Mouse (Mus musculus) midbrain, embryonic 10.5 days (tissue): ENCODE data around the gene Gm20388. TPM values are rescaled to one million over a fixed set of nuclear protein-coding genes. Genes with fewer than 3 reads are reported as not detected.

Source experiments
- DNase-seq: peaks from one replicate; pipeline ENCODE4 v3.0.0-alpha.2; 2017; ENCODE audit warnings: low spot score
- H3K27ac ChIP-seq: fragments of 300-500 bp; sonication (generic); replicated peaks from 2 replicates; pipeline ENCODE4 v1.5.1; 2016; ENCODE audit warnings: mild to moderate bottlenecking
- H3K27me3 ChIP-seq: fragments of 300-500 bp; sonication (generic); 2 replicates; pipeline ENCODE4 v1.6.1; 2016; ENCODE audit warnings: low read depth, mild to moderate bottlenecking; ENCODE audit not compliant: poor library complexity, severe bottlenecking
- H3K36me3 ChIP-seq: fragments of 300-500 bp; sonication (generic); 2 replicates; pipeline ENCODE4 v1.6.1; 2016; ENCODE audit warnings: mild to moderate bottlenecking, moderate library complexity
- H3K4me1 ChIP-seq: fragments of 300-500 bp; sonication (generic); 2 replicates; pipeline ENCODE4 v1.6.1; 2016
- H3K4me3 ChIP-seq: fragments of 300-500 bp; sonication (generic); 2 replicates; pipeline ENCODE4 v1.5.1; 2016; ENCODE audit warnings: mild to moderate bottlenecking, moderate library complexity
- H3K9me3 ChIP-seq: fragments of 300-500 bp; sonication (generic); replicated peaks from 2 replicates; pipeline ENCODE4 v1.6.1; 2016; ENCODE audit warnings: mild to moderate bottlenecking
- WGBS: fragments of 180-500 bp; shearing (Covaris S2); methylation state at CpG from one replicate; pipeline ENCODE4 v1.1.7; 2016; 5-methylcytosine and 5-hydroxymethylcytosine counted together
- polyA plus RNA-seq: library from polyadenylated mRNA; unstranded; fragments of >200 nt; fragmentation: Nextera tagmentation; extraction: Ambion mirVana; gene quantifications from 2 replicates; pipeline ENCODE4 v1.2.1, GENCODE M21; 2016

Gene Gm20388
- polyA plus RNA-seq, 1 experiment from 2014 or later, result 7.1 TPM

- WGBS, result 24% methylated on average over 13 of the region's 13 CpGs
- H3K4me3 ChIP-seq, result no peak overlapping the region
- H3K4me1 ChIP-seq, result peaks cover 5% of the 10 kb centered on the region
- peaks cover 46% of the 10 kb centered on the region for H3K27me3 ChIP-seq
- DNase-seq, result no peak
- no peaks in the 10 kb centered on the region for H3K36me3 ChIP-seq
- H3K9me3 ChIP-seq, result no peaks in the 10 kb centered on the region
- H3K27ac ChIP-seq, result no peak overlapping the region
These were observed 12.7 kb upstream of the Gm20388 start for GRCm38 (mm10) chr8:119897933-119898332.

DNA sequence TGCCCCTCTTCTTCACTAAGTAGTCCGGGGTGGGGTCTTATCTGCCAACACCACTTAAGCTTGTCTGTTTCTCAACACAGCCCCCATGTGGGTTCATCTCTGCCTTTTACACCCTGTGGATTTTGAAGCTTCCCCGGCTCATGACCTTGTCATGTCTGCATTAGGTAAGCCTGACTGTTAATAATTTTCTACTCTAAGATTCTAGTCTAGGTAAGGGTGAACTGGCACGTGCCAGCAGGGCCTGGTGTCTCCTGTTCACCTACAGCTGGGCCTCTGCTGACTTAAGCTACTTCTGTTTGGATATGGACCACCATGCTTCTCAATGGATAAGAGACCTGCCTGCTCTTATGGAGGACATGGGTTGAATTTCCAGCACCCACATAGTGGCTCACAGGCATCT lies 9.3 kb upstream of the Gm20388 start:
- 85% methylated on average over 3 of the region's 3 CpGs for WGBS
- no peak for DNase-seq
- no peak overlapping the region for H3K4me3 ChIP-seq
- peaks cover 12% of the 10 kb centered on the region for H3K4me1 ChIP-seq
- no peaks in the 10 kb centered on the region for H3K9me3 ChIP-seq
- peaks cover 46% of the 10 kb centered on the region for H3K27me3 ChIP-seq
- no peak overlapping the region for H3K27ac ChIP-seq
- H3K36me3 ChIP-seq, result no peaks in the 10 kb centered on the region

DNA sequence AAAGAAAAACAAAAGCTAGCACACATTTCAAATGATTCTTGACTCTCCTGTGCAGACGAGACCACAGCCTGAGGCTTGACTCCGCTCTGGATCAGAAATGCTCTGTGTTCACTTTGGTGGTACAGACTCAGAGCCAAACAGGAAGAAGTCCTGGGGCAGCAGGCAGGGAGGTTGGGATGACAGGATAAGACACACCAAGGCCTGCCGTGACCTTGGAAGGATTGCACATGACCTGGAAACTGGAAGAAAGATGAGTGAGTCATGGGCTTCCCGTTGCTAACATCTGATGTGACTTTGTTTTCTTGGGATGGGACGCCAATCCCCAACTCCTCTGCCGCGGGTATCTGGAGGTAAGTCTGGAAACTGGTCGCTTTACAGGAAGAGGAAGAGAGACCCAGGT lies 8.7 kb upstream of the Gm20388 start:
- no peak for DNase-seq
- Histone ChIP-seq H3K36me3 (no peaks in the 10 kb centered on the region), H3K4me1 (peaks cover 12% of the 10 kb centered on the region), H3K4me3 (no peak overlapping the region), H3K27ac (no peak overlapping the region), H3K27me3 (peaks cover 44% of the 10 kb centered on the region), H3K9me3 (no peaks in the 10 kb centered on the region)
- 72% methylated on average over 8 of the region's 8 CpGs for WGBS

DNA sequence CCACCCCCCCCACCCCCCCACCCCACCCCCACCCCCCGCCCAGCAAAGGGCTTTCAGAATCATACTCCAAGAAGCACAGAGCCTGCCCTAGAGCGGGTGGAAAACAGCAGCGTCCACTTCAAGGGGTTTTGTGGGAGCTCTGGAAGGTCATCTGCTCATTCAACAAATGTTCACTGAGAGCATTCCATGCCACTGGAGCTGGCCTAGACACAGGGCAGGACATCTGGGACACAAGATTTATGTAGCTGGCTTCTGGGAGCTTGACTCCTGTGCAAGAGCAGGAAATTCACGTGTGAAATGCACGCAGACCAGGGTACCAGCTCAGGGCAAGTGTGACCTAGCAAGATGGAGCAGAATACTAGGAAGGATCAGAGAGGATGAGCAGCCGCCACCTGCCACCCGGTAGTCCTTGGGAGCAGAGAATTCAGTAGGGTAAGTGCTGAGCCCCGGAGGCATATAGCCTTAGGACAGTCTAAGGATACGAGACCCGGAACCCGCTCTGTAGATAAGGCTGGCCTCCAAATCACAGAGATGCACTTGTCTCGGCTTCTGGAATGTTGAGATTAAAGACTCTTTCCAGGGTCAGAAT lies 6.2 kb upstream of the Gm20388 start:
- no peaks in the 10 kb centered on the region for H3K36me3 ChIP-seq
- peaks cover 7% of the 10 kb centered on the region for H3K4me1 ChIP-seq
- 65% methylated on average over 12 of the region's 12 CpGs for whole genome bisulfite sequencing
- H3K27ac ChIP-seq, result no peak overlapping the region
- H3K4me3 ChIP-seq, result no peak overlapping the region
- H3K9me3 ChIP-seq, result no peaks in the 10 kb centered on the region
- no peak for DNase-seq
- H3K27me3 ChIP-seq, result peaks cover 20% of the 10 kb centered on the region

DNA sequence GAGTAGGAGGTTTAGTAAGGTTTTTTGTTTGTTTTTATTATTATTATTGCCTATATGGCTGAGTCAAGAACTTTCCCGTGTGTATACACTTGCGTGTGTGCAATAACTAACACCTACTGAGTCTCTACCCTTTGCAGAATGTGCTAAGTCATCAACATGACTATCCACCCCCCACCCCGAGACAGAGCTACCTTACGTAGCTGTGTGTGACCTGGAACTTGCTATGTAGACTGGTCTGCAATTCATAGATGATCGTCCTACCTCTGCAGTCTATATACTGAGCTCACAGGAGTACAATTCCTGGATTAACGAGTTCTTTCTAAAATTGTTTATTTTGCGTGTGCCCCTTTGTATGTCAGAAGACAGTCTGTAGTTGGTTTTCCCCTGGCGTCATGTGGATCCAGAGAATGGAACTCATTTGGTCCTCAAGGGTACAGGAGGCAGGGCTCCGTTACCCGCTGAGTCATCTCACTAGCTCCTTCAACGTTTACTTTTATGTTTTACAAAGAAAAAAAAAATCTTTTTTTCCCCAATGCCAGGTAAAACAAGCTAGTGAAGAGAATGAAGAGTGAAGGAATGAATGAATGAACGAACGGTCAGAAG lies 596 bp upstream of the Gm20388 start, which contains the start of gene Usp10:
Usp10 (plus strand) TSS at position 417 of the 603 bp plus-strand sequence.
- Histone ChIP-seq H3K9me3 (no peaks in the 10 kb centered on the region), H3K36me3 (peaks cover under 1% of the 10 kb centered on the region; the same call in 1 of the 2 replicates), H3K27ac (peak within 1 kb of the TSS; percentile 97), H3K4me3 (peak within 1 kb of the TSS; percentile 85), H3K4me1 (peaks cover 53% of the 10 kb centered on the region), H3K27me3 (peaks cover 6% of the 10 kb centered on the region)
- 28% methylated on average over 13 of the region's 13 CpGs for WGBS
- DNase-seq, result no peak

DNA sequence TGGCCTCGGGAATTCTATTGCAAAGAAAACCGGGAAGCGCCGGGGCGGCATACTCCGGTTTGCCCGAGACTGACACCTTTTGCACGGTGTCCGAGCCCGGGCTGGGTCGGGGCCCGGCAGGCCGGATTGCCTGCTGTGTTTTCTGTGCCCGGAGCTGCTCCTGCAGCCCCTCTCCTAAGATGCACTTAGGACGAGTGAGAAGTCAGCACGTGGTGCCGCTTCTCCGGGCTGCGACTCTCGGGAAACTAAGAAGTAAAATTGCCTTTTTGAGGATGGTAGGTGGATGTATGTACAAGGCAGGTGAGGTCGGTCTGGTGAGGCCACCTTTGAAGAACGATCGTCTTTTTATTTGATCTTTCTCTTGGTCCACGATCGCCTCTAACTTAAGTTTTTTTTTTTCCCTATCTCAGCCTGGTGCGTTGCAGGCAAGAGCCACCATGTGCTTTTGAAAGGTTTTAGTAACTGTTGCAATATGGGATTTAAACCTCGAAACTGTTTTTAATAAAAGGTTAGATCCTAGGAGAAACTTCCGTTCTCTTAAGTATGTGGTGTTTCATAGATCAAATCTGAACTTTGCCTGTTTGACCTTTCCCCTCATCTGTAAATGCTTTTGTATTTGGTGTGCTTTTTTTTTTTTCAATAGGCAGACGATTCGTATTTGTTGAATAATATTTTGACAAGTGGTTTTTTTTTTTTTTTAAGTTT lies 769 bp downstream of the Gm20388 start:
- WGBS, result 1% methylated on average over 30 of the region's 30 CpGs
- no peaks in the 10 kb centered on the region for H3K9me3 ChIP-seq
- peaks cover 6% of the 10 kb centered on the region for H3K27me3 ChIP-seq
- peak overlapping the region; percentile 85 for H3K4me3 ChIP-seq
- no peak for DNase-seq
- peaks cover 2% of the 10 kb centered on the region; the same call in 1 of the 2 replicates for H3K36me3 ChIP-seq
- H3K27ac ChIP-seq, result peak overlapping the region; percentile 97
- peaks cover 60% of the 10 kb centered on the region for H3K4me1 ChIP-seq

DNA sequence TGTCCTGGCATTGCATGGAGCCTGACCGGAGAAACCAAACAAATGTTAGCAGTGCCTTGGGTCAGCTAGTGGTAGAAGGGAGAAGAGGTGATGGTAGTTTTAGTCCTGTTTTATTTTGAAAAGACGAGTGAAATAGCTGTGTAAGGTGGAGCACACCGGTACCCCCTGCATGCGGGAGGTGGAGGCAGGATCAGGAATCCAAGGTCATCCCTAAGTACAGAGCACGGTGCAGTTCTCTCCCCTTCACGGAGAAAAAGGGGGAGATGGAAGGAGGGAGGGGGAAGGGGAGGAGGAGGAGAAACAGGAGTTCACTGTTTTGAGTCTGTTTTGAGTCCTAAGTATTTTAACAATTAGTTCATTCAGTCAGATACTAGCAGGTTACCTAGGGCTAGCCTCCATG lies 2.0 kb downstream of the Gm20388 start:
- 49% methylated on average over 6 of the region's 6 CpGs for WGBS
- Histone ChIP-seq H3K9me3 (no peaks in the 10 kb centered on the region), H3K4me3 (peak overlapping the region; percentile 85), H3K27me3 (peaks cover 6% of the 10 kb centered on the region), H3K4me1 (peaks cover 65% of the 10 kb centered on the region), H3K36me3 (peaks cover 7% of the 10 kb centered on the region), H3K27ac (no peak overlapping the region)
- DNase-seq, result no peak

DNA sequence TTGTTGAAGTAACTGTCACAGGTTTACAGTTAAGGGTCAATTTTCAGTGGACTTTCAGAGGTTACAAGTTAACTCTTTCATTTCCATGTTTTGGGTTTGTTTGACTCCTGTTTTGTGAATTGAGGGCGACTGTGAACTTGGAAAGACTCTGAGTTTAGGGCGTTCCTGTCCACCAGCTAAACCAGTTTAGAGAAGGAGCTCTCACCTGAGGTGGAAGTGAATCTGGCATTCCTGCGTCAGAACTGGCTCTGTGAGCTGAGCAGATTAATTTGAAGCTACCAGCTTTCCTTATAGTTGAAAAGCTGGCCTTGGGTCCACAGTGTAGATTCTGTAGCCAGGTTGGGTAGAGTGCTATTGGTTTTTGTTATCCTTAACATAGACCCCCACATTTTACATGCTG lies 2.5 kb downstream of the Gm20388 start:
- Histone ChIP-seq H3K9me3 (no peaks in the 10 kb centered on the region), H3K27ac (no peak overlapping the region), H3K36me3 (peaks cover 13% of the 10 kb centered on the region), H3K27me3 (peaks cover 6% of the 10 kb centered on the region), H3K4me3 (peak overlapping the region; percentile 85), H3K4me1 (peaks cover 65% of the 10 kb centered on the region)
- no peak for DNase-seq
- WGBS, result 79% methylated on average over 3 of the region's 3 CpGs

DNA sequence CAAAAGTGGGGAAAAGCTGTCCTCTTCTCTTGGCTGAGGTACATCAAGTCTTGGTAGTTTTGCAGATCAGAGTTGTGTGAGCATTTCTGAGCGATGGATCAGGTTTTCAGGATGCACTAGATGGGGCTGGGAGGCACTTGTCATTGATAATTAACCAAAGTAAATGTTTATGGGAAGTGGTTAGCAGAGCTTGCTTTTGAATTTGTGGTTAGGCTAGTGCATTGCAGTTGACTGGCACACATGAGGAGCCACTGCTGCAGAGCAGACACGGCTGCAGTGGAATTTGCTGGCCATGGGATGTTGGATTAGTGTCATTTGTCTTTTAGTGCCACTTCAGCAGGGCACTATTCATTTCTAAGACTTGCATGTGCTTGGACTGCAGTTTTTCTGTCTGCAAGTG lies 3.5 kb downstream of the Gm20388 start:
- H3K27me3 ChIP-seq, result peaks cover 6% of the 10 kb centered on the region
- H3K9me3 ChIP-seq, result no peaks in the 10 kb centered on the region
- H3K27ac ChIP-seq, result no peak overlapping the region
- 73% methylated on average over 2 of the region's 2 CpGs for WGBS
- H3K4me3 ChIP-seq, result peak overlapping the region; percentile 11; the same call in 1 of the 2 replicates
- DNase-seq, result no peak
- peaks cover 65% of the 10 kb centered on the region for H3K4me1 ChIP-seq
- H3K36me3 ChIP-seq, result peaks cover 22% of the 10 kb centered on the region

DNA sequence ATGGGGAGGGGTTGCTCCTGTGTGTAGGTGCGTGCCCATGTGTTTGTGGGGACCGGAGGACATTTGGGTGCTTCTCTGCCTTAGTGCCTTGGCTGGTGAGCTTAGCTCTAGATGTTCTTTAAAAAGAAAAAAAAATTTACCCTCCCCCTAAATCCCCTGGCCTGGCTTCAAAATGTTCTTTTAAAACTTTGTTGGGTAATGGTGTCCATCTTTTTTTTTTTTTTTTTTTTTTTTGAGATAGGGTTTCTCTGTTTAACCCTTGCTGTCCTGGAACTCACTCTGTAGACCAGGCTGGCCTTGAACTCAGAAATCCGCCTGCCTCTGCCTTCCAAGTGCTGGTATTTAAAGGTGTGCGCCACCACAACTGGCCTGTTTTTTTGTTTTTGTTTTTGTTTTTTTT lies 4.7 kb downstream of the Gm20388 start:
- Histone ChIP-seq H3K9me3 (no peaks in the 10 kb centered on the region), H3K4me3 (no peak overlapping the region), H3K36me3 (peaks cover 28% of the 10 kb centered on the region), H3K27me3 (no peaks in the 10 kb centered on the region), H3K4me1 (peaks cover 58% of the 10 kb centered on the region), H3K27ac (no peak overlapping the region)
- DNase-seq, result no peak
- 95% methylated on average over 4 of the region's 4 CpGs for WGBS

DNA sequence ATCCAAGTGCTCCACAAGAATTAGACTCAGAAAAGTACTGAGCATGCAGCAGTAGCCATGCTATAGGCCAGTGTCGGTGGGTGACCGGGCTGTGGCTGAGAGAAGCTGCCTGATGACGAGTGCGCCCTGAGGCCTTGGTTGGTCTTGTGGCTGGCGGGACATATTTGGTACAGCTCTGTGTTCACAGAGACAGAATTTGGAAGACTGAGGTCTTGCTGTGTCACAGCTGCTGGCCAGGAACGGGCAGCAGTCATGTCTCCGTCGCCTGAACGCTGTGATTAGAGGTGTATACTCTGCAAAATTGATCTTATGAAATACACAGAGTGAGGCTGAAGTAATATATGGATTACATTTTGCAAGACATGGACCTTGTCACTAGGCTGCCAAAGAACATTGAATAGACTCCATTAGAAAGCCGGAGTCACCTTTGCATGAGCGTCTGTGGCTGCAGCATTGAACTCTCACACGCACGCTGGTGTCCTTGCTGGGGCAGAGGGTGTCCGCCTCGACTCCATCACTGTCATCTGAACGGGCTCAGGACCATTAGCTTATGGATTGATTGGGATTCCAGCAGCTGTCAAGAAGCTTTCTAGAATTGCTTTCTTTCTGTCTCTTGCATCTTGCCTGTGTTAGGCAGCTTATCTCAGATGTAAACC lies 5.7 kb downstream of the Gm20388 start:
- no peaks in the 10 kb centered on the region for H3K9me3 ChIP-seq
- no peak overlapping the region for H3K27ac ChIP-seq
- H3K4me1 ChIP-seq, result peaks cover 52% of the 10 kb centered on the region
- H3K27me3 ChIP-seq, result no peaks in the 10 kb centered on the region
- DNase-seq, result no peak
- no peak overlapping the region for H3K4me3 ChIP-seq
- H3K36me3 ChIP-seq, result peaks cover 37% of the 10 kb centered on the region
- WGBS, result 92% methylated on average over 16 of the region's 16 CpGs

DNA sequence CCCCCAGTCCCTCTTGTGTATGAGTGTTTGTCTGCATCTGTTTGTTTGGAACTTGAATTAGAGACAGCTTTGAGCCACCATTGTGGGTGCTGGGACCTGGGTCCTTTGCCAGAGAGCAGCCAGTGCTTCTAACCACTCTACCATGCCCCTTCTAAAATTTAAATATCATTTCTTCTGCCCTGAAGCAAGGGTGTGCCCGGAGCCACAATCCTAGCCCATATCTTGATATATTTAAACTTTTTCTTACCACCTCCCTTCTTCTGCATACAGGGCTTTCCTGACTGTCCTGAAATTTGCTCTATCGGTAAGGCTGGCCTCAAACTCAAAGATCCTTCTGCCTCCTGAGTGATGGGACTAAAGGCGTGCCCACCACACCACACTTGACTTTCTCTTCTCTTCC lies 6.8 kb downstream of the Gm20388 start:
- no peak overlapping the region for H3K4me3 ChIP-seq
- no peak overlapping the region for H3K27ac ChIP-seq
- H3K9me3 ChIP-seq, result no peaks in the 10 kb centered on the region
- H3K4me1 ChIP-seq, result peaks cover 46% of the 10 kb centered on the region
- DNase-seq, result no peak
- WGBS, result 90% methylated on average over 3 of the region's 3 CpGs
- H3K36me3 ChIP-seq, result peaks cover 37% of the 10 kb centered on the region
- H3K27me3 ChIP-seq, result no peaks in the 10 kb centered on the region
